In the genomic region with DNA sequence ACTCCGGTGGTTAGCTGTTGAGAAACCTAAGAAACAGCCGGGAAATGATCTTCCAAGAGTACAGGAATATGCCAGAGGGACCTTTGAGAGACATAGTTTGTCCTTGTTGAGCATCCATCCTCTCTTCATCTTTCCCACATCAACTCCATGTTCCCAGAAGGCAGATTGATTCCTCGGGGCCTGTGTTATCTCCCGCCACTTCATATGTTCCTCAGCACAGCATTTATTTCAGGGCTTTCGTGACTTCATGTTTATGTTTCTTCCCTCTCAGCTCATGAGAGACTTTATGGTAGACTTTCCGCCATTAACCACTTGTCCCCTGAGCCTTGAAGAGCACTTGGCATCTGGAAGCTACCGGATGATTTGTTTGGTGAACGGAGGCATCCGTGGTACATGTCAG, we compare ENCODE assay signal across 13 mouse cellular contexts.
"Had no signal": no experiment of that assay in that cellular context is flagged by ENCODE, and none has a peak within 500 bp of the region (broad histone marks: within the 10 kb centered on the region; RNA-seq: fewer than 3 reads in every experiment).

No protein-coding gene starts in this region.

- H3K4me1 ChIP-seq: liver, embryonic 12.5 days; liver, embryonic 15.5 days had no signal

- DNase-seq: kidney, adult 2 months; kidney, postnatal 10 days; kidney, postnatal 36 days; left cerebral cortex, postnatal 4 days; liver; lung, adult 2 months; midbrain, embryonic 14.5 days; thymus, postnatal 36 days had no signal

- H3K27me3 ChIP-seq: limb, embryonic 13.5 days; liver, embryonic 12.5 days; liver, embryonic 15.5 days had no signal

- H3K27ac ChIP-seq: limb, embryonic 13.5 days; liver, embryonic 12.5 days; liver, embryonic 15.5 days; macrophage had no signal

- ATAC-seq: intestine, postnatal 0 days; liver, embryonic 12.5 days had no signal

- H3K4me2 ChIP-seq: limb, embryonic 13.5 days; liver, embryonic 12.5 days; liver, embryonic 15.5 days had no signal

- H3K36me3 ChIP-seq: limb, embryonic 13.5 days; liver, embryonic 12.5 days; liver, embryonic 15.5 days had no signal

- H3K9ac ChIP-seq: limb, embryonic 13.5 days; liver, embryonic 12.5 days; liver, embryonic 15.5 days had no signal

- H3K4me3 ChIP-seq: limb, embryonic 13.5 days; liver, embryonic 12.5 days; liver, embryonic 15.5 days had no signal
